Mouse (Mus musculus): ENCODE results near the gene Tpra1.

DNA sequence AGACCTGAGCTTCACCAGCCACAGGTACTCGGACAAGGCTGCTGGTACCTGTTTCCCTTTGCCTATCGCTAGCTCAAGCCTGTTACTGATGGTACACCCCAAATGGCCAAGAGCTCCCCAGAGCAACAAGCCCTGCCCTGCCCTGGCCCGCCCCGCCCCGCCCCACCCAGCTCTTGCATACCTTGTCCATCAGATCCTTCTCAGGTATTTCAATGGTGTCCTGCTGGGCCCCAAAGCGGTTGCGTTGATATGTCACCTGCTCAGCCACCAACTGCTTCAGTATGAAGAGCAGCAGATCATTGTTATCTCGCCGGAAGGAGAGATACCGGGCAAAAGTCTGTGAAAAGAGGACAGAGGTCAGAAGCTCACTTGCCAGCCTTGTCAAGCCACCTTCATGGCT, 17.9 kb upstream of the Tpra1 start:
- TF ChIP-seq CTCF (IDR thresholded peaks at IDR 0.05; ENCODE audit: low read depth) = no peak
- no peak for TF ChIP-seq EP300 (IDR thresholded peaks at IDR 0.05; ENCODE audit: low read depth)
